Mouse (Mus musculus) kidney, embryonic 16.5 days (tissue): ENCODE data around the gene Cog7. TPM values are rescaled to one million over a fixed set of nuclear protein-coding genes. Genes with fewer than 3 reads are reported as not detected.
A peak's percentile ranks its signal among the peaks of the same experiment; 100 is the strongest.

ENCODE experiments used
- ATAC-seq: fragments of 200-750 bp; cut with Nextera tagmentation; 2 replicates; pipeline ENCODE4 v1.8.0; 2017; ENCODE audit warnings: moderate TSS enrichment; ENCODE audit not compliant: low FRiP score, low TSS enrichment
- H3K27ac ChIP-seq: fragments of 300-500 bp; sonication (generic); 2 replicates; pipeline ENCODE4 v1.5.1; 2014; ENCODE audit warnings: low read length
- H3K27me3 ChIP-seq: fragments of 300-500 bp; sonication (generic); 2 replicates; pipeline ENCODE4 v1.6.1; 2014; ENCODE audit warnings: low read length, control low read depth, mixed read lengths; ENCODE audit not compliant: insufficient read depth
- H3K36me3 ChIP-seq: fragments of 300-500 bp; sonication (generic); 2 replicates; pipeline ENCODE4 v1.6.1; 2014; ENCODE audit warnings: low read length, control low read depth, mixed read lengths; ENCODE audit not compliant: insufficient read depth
- H3K4me1 ChIP-seq: fragments of 300-500 bp; sonication (generic); 2 replicates; pipeline ENCODE4 v1.6.1; 2014; ENCODE audit warnings: low read length, control low read depth, mixed read lengths; ENCODE audit not compliant: insufficient read depth
- H3K4me2 ChIP-seq: fragments of 300-500 bp; sonication (generic); replicated peaks from 2 replicates; pipeline ENCODE4 v1.6.1; 2014; ENCODE audit warnings: low read depth, low read length
- H3K4me3 ChIP-seq: fragments of 300-500 bp; sonication (generic); 2 replicates; pipeline ENCODE4 v1.5.1; 2014; ENCODE audit warnings: mild to moderate bottlenecking, low read length
- H3K9ac ChIP-seq: fragments of 300-500 bp; sonication (generic); replicated peaks from 2 replicates; pipeline ENCODE4 v1.6.1; 2014; ENCODE audit warnings: low read length
- H3K9me3 ChIP-seq: fragments of 300-500 bp; sonication (generic); 2 replicates; pipeline ENCODE4 v1.6.1; 2016; ENCODE audit warnings: low read length, control low read depth
- WGBS: fragments of 180-500 bp; shearing (Covaris S2); extraction: QIAGEN DNeasy Blood & Tissue Kit; methylation state at CpG from one replicate; pipeline ENCODE4 v1.1.7; 2014; 5-methylcytosine and 5-hydroxymethylcytosine counted together
- polyA plus RNA-seq: library from polyadenylated mRNA; unstranded; fragments of >200 nt; fragmentation: Nextera tagmentation; extraction: Ambion mirVana; gene quantifications from 2 replicates; pipeline ENCODE4 v1.2.1, GENCODE M21; 2015

Cog7 gene
- polyA plus RNA-seq, 1 experiment from 2014 or later = 33.0 TPM

DNA sequence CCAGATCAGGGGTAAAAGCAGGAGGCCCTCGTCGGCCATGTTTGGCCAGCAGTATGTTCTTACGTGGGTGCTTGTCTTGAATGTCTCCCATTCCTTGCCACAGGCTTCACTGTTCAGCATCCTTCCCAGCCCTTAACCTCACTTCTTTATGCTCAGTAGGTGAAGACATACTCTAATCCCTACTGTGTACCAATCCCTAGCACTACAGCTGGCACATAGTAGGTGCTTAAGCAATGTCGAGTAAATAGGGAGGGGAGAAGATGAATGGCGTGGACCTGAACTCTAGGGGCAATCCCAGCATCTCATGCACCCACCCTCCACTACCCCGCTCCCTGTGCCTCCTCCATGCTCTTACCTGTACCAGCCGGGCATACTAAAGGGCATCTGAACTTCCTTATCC lies 57.1 kb downstream of the Cog7 start:
- H3K9ac ChIP-seq = no peak overlapping the region
- H3K9me3 ChIP-seq = no peaks in the 10 kb centered on the region
- 97% methylated on average over 7 of the region's 7 CpGs for WGBS
- no peak overlapping the region for H3K4me2 ChIP-seq
- 0 out of 2 replicates have a peak, but pooled peaks cover 9% of the 10 kb centered on the region for H3K36me3 ChIP-seq
- no peaks in the 10 kb centered on the region for H3K27me3 ChIP-seq
- H3K4me1 ChIP-seq = no peaks in the 10 kb centered on the region
- H3K4me3 ChIP-seq = no peak overlapping the region
- H3K27ac ChIP-seq = no peak overlapping the region
- no peak for ATAC-seq

DNA sequence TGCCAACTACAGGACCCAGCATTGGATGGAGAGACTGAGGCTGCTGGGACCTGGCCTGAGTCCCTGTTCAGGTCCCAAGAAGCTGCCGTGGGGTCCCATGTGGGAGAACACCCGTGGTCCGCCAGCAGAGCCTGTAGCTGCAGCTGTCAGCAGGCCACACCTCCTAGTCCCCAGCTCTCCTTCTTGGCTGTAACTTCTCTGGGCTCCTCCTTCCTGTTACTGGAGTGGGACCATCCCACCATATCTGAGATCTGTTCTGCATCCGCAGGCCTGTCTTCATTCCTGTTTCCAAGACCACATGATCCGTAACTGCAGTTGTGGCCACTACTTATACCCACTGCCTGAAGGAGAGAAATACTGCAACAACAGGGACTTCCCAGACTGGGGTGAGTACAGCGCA lies 67.6 kb downstream of the Cog7 start:
- Histone ChIP-seq H3K4me2 (no peak overlapping the region), H3K4me3 (no peak overlapping the region), H3K27me3 (no peaks in the 10 kb centered on the region), H3K36me3 (no peaks in the 10 kb centered on the region), H3K4me1 (no peaks in the 10 kb centered on the region), H3K9me3 (no peaks in the 10 kb centered on the region), H3K9ac (no peak overlapping the region), H3K27ac (no peak overlapping the region)
- 60% methylated on average over 6 of the region's 6 CpGs for WGBS
- ATAC-seq = peak; percentile 78

DNA sequence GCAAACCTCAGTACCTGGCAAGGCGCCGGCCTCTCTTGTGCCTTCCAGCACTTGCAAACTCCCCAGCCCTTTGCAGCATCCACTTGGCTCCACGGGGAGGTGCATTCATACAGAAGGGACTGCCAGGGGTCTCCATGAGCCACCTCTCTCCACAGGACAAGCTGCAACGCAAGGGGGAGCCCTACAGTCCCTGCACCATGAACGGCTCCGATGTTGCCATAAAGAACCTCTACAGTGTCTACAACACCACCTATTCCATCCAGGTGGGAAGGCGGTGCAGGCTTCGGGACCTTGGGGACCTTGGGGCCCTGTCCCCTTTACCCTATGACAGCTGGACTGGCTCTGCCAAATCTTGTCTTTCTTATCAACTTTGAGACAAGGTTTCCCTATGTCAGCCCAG lies 69.3 kb downstream of the Cog7 start:
- H3K27ac ChIP-seq = no peak overlapping the region
- no peak overlapping the region for H3K4me3 ChIP-seq
- H3K9me3 ChIP-seq = no peaks in the 10 kb centered on the region
- no peak overlapping the region for H3K4me2 ChIP-seq
- ATAC-seq = no peak
- H3K27me3 ChIP-seq = no peaks in the 10 kb centered on the region
- H3K36me3 ChIP-seq = no peaks in the 10 kb centered on the region
- WGBS = 81% methylated on average over 8 of the region's 8 CpGs
- H3K9ac ChIP-seq = no peak overlapping the region
- H3K4me1 ChIP-seq = no peaks in the 10 kb centered on the region

DNA sequence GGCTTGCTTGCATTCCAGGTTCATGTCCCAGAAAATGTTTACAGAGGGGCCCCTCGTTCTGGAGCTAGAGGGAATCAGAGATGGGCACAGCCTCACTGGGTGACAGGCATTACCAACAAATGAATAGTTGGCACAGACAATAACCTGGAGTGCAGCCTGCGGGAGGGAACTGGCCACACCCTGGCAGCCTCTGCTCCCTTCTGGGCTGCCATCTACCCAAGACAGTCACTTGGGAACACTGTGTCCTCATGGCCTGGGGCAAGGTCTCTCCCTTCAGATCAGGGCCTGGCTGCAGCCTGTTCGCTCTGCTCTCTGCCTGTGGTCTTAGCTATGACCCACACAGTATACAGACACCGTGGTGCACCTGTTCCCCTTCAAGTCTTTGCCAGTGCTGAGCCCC lies 74.6 kb downstream of the Cog7 start:
- H3K4me2 ChIP-seq = no peak overlapping the region
- H3K27ac ChIP-seq = no peak overlapping the region
- no peak overlapping the region for H3K4me3 ChIP-seq
- WGBS = 71% methylated on average over 4 of the region's 4 CpGs
- no peaks in the 10 kb centered on the region for H3K27me3 ChIP-seq
- no peak overlapping the region for H3K9ac ChIP-seq
- H3K9me3 ChIP-seq = no peaks in the 10 kb centered on the region
- H3K36me3 ChIP-seq = no peaks in the 10 kb centered on the region
- H3K4me1 ChIP-seq = no peaks in the 10 kb centered on the region
- 0 out of 2 replicates have a peak, but pooled peaks have one; percentile 18 for ATAC-seq

DNA sequence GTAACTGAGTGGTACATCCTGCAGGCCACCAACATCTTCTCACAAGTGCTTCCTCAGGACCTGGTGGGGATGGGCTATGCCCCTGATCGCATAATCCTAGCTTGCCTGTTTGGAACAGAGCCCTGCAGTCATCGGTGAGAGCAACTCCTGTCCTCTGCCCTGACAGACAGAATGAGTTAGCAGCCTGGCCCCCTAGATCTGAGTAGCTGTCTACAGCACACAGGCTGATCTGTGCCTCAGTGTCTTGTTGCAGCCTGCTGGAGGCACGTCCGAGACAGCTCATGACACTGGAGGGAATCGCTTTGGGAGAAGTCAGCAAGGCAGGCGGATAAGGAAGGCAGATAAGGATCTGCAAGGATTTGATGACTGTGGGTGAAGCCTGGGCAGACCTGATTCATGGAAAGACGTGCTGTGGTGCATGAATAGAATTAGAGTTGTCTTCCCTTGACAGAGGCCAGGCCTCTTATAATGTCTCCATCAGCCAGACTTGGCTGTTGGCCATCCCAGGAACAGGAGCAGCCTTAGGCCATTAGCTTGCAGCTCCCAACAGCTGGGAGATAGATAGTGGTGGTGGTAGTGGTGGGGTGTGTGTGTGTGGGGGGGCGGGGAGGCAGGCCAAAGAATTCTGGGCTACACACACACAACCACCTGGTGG lies 78.6 kb downstream of the Cog7 start:
- H3K27me3 ChIP-seq = no peaks in the 10 kb centered on the region
- no peaks in the 10 kb centered on the region for H3K9me3 ChIP-seq
- H3K9ac ChIP-seq = no peak overlapping the region
- H3K4me2 ChIP-seq = no peak overlapping the region
- WGBS = 56% methylated on average over 8 of the region's 8 CpGs
- no peak overlapping the region for H3K4me3 ChIP-seq
- H3K4me1 ChIP-seq = no peaks in the 10 kb centered on the region
- H3K27ac ChIP-seq = no peak overlapping the region
- ATAC-seq = peak; percentile 52; the same call in 1 of the 2 replicates
- no peaks in the 10 kb centered on the region for H3K36me3 ChIP-seq

- H3K4me1 ChIP-seq = no peaks in the 10 kb centered on the region
- no peaks in the 10 kb centered on the region for H3K36me3 ChIP-seq
- no peak overlapping the region for H3K9ac ChIP-seq
- 14% methylated on average over 7 of the region's 7 CpGs for WGBS
- H3K4me3 ChIP-seq = no peak overlapping the region
- no peaks in the 10 kb centered on the region for H3K9me3 ChIP-seq
- H3K27me3 ChIP-seq = no peaks in the 10 kb centered on the region
- no peak overlapping the region for H3K27ac ChIP-seq
- ATAC-seq = no peak
- peak overlapping the region; percentile 18; the same call in 1 of the 2 replicates for H3K4me2 ChIP-seq
Observed at GRCm38 (mm10) chr7:121899940-121900339, 81.6 kb downstream of the Cog7 start.

- H3K4me3 ChIP-seq = no peak overlapping the region
- no peaks in the 10 kb centered on the region for H3K36me3 ChIP-seq
- no peaks in the 10 kb centered on the region for H3K4me1 ChIP-seq
- no peak for ATAC-seq
- H3K27ac ChIP-seq = no peak overlapping the region
- no peaks in the 10 kb centered on the region for H3K27me3 ChIP-seq
- H3K9ac ChIP-seq = no peak overlapping the region
- H3K9me3 ChIP-seq = no peaks in the 10 kb centered on the region
- 13% methylated on average over 14 of the region's 14 CpGs for WGBS
- H3K4me2 ChIP-seq = peak overlapping the region; percentile 18
Observed at GRCm38 (mm10) chr7:121899311-121899710, 82.2 kb downstream of the Cog7 start.

DNA sequence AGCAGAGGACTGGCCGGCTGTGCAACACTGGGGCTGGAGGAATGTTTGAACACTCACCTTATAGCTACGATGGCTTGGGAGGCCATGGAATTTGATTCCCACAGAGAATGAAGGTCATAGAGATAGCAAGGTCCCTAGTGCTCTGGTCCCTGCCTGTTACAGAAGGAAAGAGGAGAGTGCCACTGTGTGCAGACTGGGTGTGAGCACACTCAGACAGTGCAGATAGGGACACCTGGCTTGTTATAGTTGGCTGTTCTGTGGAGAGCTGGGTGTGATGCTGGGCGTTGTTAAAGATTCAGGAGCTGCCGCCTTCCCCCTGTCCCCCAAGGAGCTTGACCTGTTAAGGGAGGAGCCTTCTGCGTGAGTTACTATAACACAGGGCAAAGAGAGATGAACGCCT lies 84.8 kb downstream of the Cog7 start:
- no peak for ATAC-seq
- H3K36me3 ChIP-seq = no peaks in the 10 kb centered on the region
- 46% methylated on average over 6 of the region's 6 CpGs for WGBS
- no peaks in the 10 kb centered on the region for H3K9me3 ChIP-seq
- H3K4me2 ChIP-seq = no peak overlapping the region
- H3K9ac ChIP-seq = no peak overlapping the region
- no peaks in the 10 kb centered on the region for H3K4me1 ChIP-seq
- H3K27ac ChIP-seq = no peak overlapping the region
- H3K27me3 ChIP-seq = no peaks in the 10 kb centered on the region
- H3K4me3 ChIP-seq = no peak overlapping the region

GRCm38 (mm10) chr7:121890636-121891360 lies 90.7 kb downstream of the Cog7 start:
- H3K36me3 ChIP-seq = no peaks in the 10 kb centered on the region
- H3K27ac ChIP-seq = no peak overlapping the region
- H3K9me3 ChIP-seq = no peaks in the 10 kb centered on the region
- H3K9ac ChIP-seq = no peak overlapping the region
- H3K4me1 ChIP-seq = no peaks in the 10 kb centered on the region
- no peak overlapping the region for H3K4me2 ChIP-seq
- WGBS = 81% methylated on average over 13 of the region's 13 CpGs
- no peaks in the 10 kb centered on the region for H3K27me3 ChIP-seq
- no peak overlapping the region for H3K4me3 ChIP-seq
- ATAC-seq = no peak

GRCm38 (mm10) chr7:121880246-121880645 lies 101.3 kb downstream of the Cog7 start:
- no peak for ATAC-seq
- H3K27me3 ChIP-seq = no peaks in the 10 kb centered on the region
- 90% methylated on average over 4 of the region's 4 CpGs for WGBS
- H3K4me3 ChIP-seq = no peak overlapping the region
- no peaks in the 10 kb centered on the region for H3K9me3 ChIP-seq
- H3K4me2 ChIP-seq = no peak overlapping the region
- H3K36me3 ChIP-seq = no peaks in the 10 kb centered on the region
- no peak overlapping the region for H3K9ac ChIP-seq
- no peak overlapping the region for H3K27ac ChIP-seq
- H3K4me1 ChIP-seq = no peaks in the 10 kb centered on the region
